Mouse (Mus musculus) embryonic fibroblast, embryonic 13.5 days (primary cell): ENCODE results near the gene Abca17.

ENCODE experiments used
- CTCF ChIP-seq: IDR thresholded peaks from 2 replicates; pipeline ENCODE4 v1.5.1; 2011; ENCODE audit warnings: mild to moderate bottlenecking, control low read depth, low read length, moderate library complexity, borderline replicate concordance; ENCODE audit not compliant: insufficient read depth
- POLR2A ChIP-seq: IDR thresholded peaks from 2 replicates; pipeline ENCODE4 v1.6.1; 2011; ENCODE audit warnings: low read depth, mild to moderate bottlenecking, control low read depth, low read length, moderate library complexity

GRCm38 (mm10) chr17:24267133-24267532, 83.7 kb downstream of the Abca17 start:
- TF ChIP-seq POLR2A (no peak), CTCF (no peak)
